Comparison of ENCODE assay signal across 9 mouse cellular contexts in genomic region chr12:28675925-28676209, GRCm38 (mm10). TPM values are rescaled to one million over a fixed set of nuclear protein-coding genes. Genes with fewer than 3 reads are reported as not detected.
A peak's percentile ranks its signal among the peaks of the same experiment; 100 is the strongest.
DNase-seq lines count a peak whose midpoint lies in the region; ATAC-seq and TF ChIP-seq lines count a peak whose summit lies in the region.
"Had no signal": no experiment of that assay in that cellular context is flagged by ENCODE, and none has a peak within 500 bp of the region (broad histone marks: within the 10 kb centered on the region; RNA-seq: fewer than 3 reads in every experiment).

No protein-coding gene starts in this region.

- TF ChIP-seq POLR2A in cerebellum, adult 2 months (IDR thresholded peaks at IDR 0.05; ENCODE audit: borderline replicate concordance, insufficient read depth, low read length) = no peak

- H3K4me3 ChIP-seq in cerebellum, adult 2 months (replicated peaks; ENCODE audit: insufficient read depth, low read depth, low read length) = peak overlapping the region; percentile 76
- H3K4me3 ChIP-seq in megakaryocyte, embryonic 14.5 days (replicated peaks) = peak overlapping the region; percentile 96
- peak overlapping the region; percentile 61 for H3K4me3 ChIP-seq in limb, embryonic 15.5 days
- H3K4me3 ChIP-seq in stomach, embryonic 15.5 days (replicated peaks) = peak overlapping the region; percentile 68

- DNase-seq in cerebellum, adult 2 months = no peak
- no peak for DNase-seq in cerebellum, postnatal 4 days (ENCODE audit: low spot score in 2 of 2)
- DNase-seq in urinary bladder, postnatal 10 days (ENCODE audit: low spot score) = no peak
- DNase-seq in spleen, adult 12 weeks (ENCODE audit: low spot score) = no peak

- peak overlapping the region; percentile 90 for H3K27ac ChIP-seq in cerebellum, adult 2 months (ENCODE audit: insufficient read depth, low read length)
- H3K27ac ChIP-seq in limb, embryonic 15.5 days = peak overlapping the region; percentile 92
- H3K27ac ChIP-seq in stomach, embryonic 15.5 days = peak overlapping the region; percentile 96

- peaks cover 35% of the 10 kb centered on the region for H3K36me3 ChIP-seq in megakaryocyte, embryonic 14.5 days (replicated peaks; ENCODE audit: low read length)
- H3K36me3 ChIP-seq in limb, embryonic 15.5 days = peaks cover 24% of the 10 kb centered on the region
- no peaks in the 10 kb centered on the region for H3K36me3 ChIP-seq in stomach, embryonic 15.5 days

- TF ChIP-seq CTCF in cerebellum, adult 2 months (IDR thresholded peaks at IDR 0.05; ENCODE audit: borderline replicate concordance, insufficient read depth, low read depth, low read length) = no peak

- no peaks in the 10 kb centered on the region for H3K27me3 ChIP-seq in cerebellum, adult 2 months (ENCODE audit: control insufficient read depth, insufficient read depth, low read length)
- H3K27me3 ChIP-seq in megakaryocyte, embryonic 14.5 days (replicated peaks) = no peaks in the 10 kb centered on the region
- H3K27me3 ChIP-seq in limb, embryonic 15.5 days = no peaks in the 10 kb centered on the region
- H3K27me3 ChIP-seq in stomach, embryonic 15.5 days (replicated peaks) = no peaks in the 10 kb centered on the region

- no peak for ATAC-seq in megakaryocyte, adult 5-6 weeks (ENCODE audit: poor library complexity, severe bottlenecking)
- ATAC-seq in limb, embryonic 15.5 days (ENCODE audit: insufficient number of reproducible peaks, low FRiP score, low TSS enrichment, low read depth) = no peak
- ATAC-seq in stomach, embryonic 15.5 days (ENCODE audit: insufficient read depth, low FRiP score, low read depth) = no peak

- WGBS in cerebellum, adult 2 months = 36% methylated on average over 5 of the region's 5 CpGs
- whole genome bisulfite sequencing in limb, embryonic 15.5 days = 53% methylated on average over 5 of the region's 5 CpGs
- WGBS in stomach, embryonic 15.5 days = 57% methylated on average over 5 of the region's 5 CpGs

- no peaks in the 10 kb centered on the region for H3K9me3 ChIP-seq in megakaryocyte, embryonic 14.5 days
- no peaks in the 10 kb centered on the region for H3K9me3 ChIP-seq in limb, embryonic 15.5 days
- H3K9me3 ChIP-seq in stomach, embryonic 15.5 days = no peaks in the 10 kb centered on the region

- H3K9ac ChIP-seq in limb, embryonic 15.5 days = peak overlapping the region; percentile 51; the same call in 1 of the 2 replicates
- peak overlapping the region; percentile 58; the same call in 1 of the 2 replicates for H3K9ac ChIP-seq in stomach, embryonic 15.5 days

- peaks cover 4% of the 10 kb centered on the region; the same call in 1 of the 2 replicates for H3K4me1 ChIP-seq in cerebellum, adult 2 months (ENCODE audit: control insufficient read depth, insufficient read depth, low read length)
- peaks cover 18% of the 10 kb centered on the region for H3K4me1 ChIP-seq in megakaryocyte, embryonic 14.5 days
- peaks cover 17% of the 10 kb centered on the region for H3K4me1 ChIP-seq in limb, embryonic 15.5 days
- peaks cover 9% of the 10 kb centered on the region for H3K4me1 ChIP-seq in stomach, embryonic 15.5 days

- H3K4me2 ChIP-seq in limb, embryonic 15.5 days = peak overlapping the region; percentile 53
- H3K4me2 ChIP-seq in stomach, embryonic 15.5 days = peak overlapping the region; percentile 74

RNA-seq across cellular contexts. Expression of gene Adi1, which starts 0.8 kb away (rescaled TPM):
- polyA plus RNA-seq in cerebellum, adult 2 months (2012; rRNA removed) = 60.5 and 67.3 TPM in 2 replicates
- polyA plus RNA-seq in megakaryocyte, embryonic 14.5 days (2012; ENCODE audit: insufficient read depth, low replicate concordance) = 5.1 TPM in 1 of 2 replicates, not detected in the other
- 28.8 and 32.0 TPM in 2 replicates for total RNA-seq in megakaryocyte, adult 5-6 weeks (2015)
- total RNA-seq in megakaryocyte, adult 5-6 weeks (2017) = 7.6 and 9.1 TPM in 2 replicates
- 66.0 and 70.4 TPM in 2 replicates for polyA plus RNA-seq in limb, embryonic 15.5 days (2015; fragmentation: Nextera tagmentation; extraction: Ambion mirVana)
- polyA plus RNA-seq in stomach, embryonic 15.5 days (2015; fragmentation: Nextera tagmentation; extraction: Ambion mirVana) = 76.7 and 79.8 TPM in 2 replicates

RNA-seq across cellular contexts. Expression of gene Rnaseh1, which starts 26.5 kb away (rescaled TPM):
- 17.5 and 19.6 TPM in 2 replicates for polyA plus RNA-seq in cerebellum, adult 2 months (2012; rRNA removed)
- polyA plus RNA-seq in megakaryocyte, embryonic 14.5 days (2012; ENCODE audit: insufficient read depth, low replicate concordance) = 8.1 TPM in 1 of 2 replicates, not detected in the other
- 17.1 and 21.2 TPM in 2 replicates for total RNA-seq in megakaryocyte, adult 5-6 weeks (2015)
- total RNA-seq in megakaryocyte, adult 5-6 weeks (2017) = 13.5 and 19.5 TPM in 2 replicates
- 29.3 and 31.8 TPM in 2 replicates for polyA plus RNA-seq in limb, embryonic 15.5 days (2015; fragmentation: Nextera tagmentation; extraction: Ambion mirVana)
- 26.5 and 30.6 TPM in 2 replicates for polyA plus RNA-seq in stomach, embryonic 15.5 days (2015; fragmentation: Nextera tagmentation; extraction: Ambion mirVana)

RNA-seq across cellular contexts. Expression of gene Rps7, which starts 40.1 kb away (rescaled TPM):
- 299 and 310 TPM in 2 replicates for polyA plus RNA-seq in cerebellum, adult 2 months (2012; rRNA removed)
- 23.0 and 205 TPM in 2 replicates for polyA plus RNA-seq in megakaryocyte, embryonic 14.5 days (2012; ENCODE audit: insufficient read depth, low replicate concordance)
- total RNA-seq in megakaryocyte, adult 5-6 weeks (2015) = 1,498 and 1,642 TPM in 2 replicates
- total RNA-seq in megakaryocyte, adult 5-6 weeks (2017) = 2,690 and 2,962 TPM in 2 replicates
- 556 and 709 TPM in 2 replicates for polyA plus RNA-seq in limb, embryonic 15.5 days (2015; fragmentation: Nextera tagmentation; extraction: Ambion mirVana)
- polyA plus RNA-seq in stomach, embryonic 15.5 days (2015; fragmentation: Nextera tagmentation; extraction: Ambion mirVana) = 607 and 697 TPM in 2 replicates

RNA-seq across cellular contexts. Expression of gene Colec11, which starts 52.7 kb away (rescaled TPM):
- polyA plus RNA-seq in cerebellum, adult 2 months (2012; rRNA removed) = 0.79 and 1.0 TPM in 2 replicates
- 20.7 and 32.6 TPM in 2 replicates for polyA plus RNA-seq in megakaryocyte, embryonic 14.5 days (2012; ENCODE audit: insufficient read depth, low replicate concordance)
- 0.25 TPM in 1 of 2 replicates, not detected in the other for total RNA-seq in megakaryocyte, adult 5-6 weeks (2015)
- total RNA-seq in megakaryocyte, adult 5-6 weeks (2017) = 0.92 TPM in 1 of 2 replicates, not detected in the other
- polyA plus RNA-seq in limb, embryonic 15.5 days (2015; fragmentation: Nextera tagmentation; extraction: Ambion mirVana) = 0.37 and 1.1 TPM in 2 replicates
- 1.3 and 2.4 TPM in 2 replicates for polyA plus RNA-seq in stomach, embryonic 15.5 days (2015; fragmentation: Nextera tagmentation; extraction: Ambion mirVana)
- total RNA-seq: common myeloid progenitor, adult 5-6 weeks had no signal

Comparison
In these comparisons a context has a peak if more than half of its experiments do, and no peak if none do; other contexts are left out.
1. RNA of gene Adi1, which starts 0.8 kb away (polyA plus RNA-seq): 76.7 to 79.8 TPM in stomach, embryonic 15.5 days, 60.5 to 67.3 TPM in cerebellum, adult 2 months and 66.0 to 70.4 TPM in limb, embryonic 15.5 days; 5.1 TPM in megakaryocyte, embryonic 14.5 days; every median in the first group is over 10 times any median in the second.
2. Peak in every context shown above with its lines, with median percentiles within 50 percentile points of each other: H3K27ac ChIP-seq and H3K4me3 ChIP-seq.